Mouse (Mus musculus): ENCODE data around the gene Sebox.
"Not testable (repeated sequence)": the region's sequence is repeated elsewhere in the genome, so short reads cannot be mapped to it uniquely, and the experiment has no call there.

Gene Sebox

DNA sequence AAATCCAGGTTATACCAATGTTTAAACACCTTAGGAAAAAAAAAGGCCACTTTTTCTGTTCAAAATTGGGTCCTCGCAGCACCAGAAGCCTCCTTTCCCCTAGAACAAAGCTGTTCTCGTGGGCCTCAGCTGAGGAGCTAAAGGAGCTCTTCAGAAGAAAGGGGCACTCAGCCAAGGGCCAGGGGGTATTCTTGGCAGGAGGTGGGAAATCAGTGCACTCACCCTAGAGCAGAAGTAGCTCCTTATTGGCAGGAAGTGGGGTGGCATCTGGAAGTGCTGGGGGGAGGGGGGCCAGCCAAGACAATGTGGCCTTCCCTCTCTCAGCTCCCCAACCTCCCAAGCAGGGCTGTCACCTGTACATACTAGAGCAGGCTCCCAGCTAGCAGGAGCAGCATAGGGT lies 21.6 kb downstream of the Sebox start:
- in situ Hi-C loops (cut with MboI; ENCODE audit: low pct_unique_long_range_greater_than_20kb in 1 of 2, low sequenced_read_pairs in 2 of 2, unreplicated experiment in 1 of 2) = no loop called here

GRCm38 (mm10) chr11:78528714-78529113 lies 25.5 kb downstream of the Sebox start:
- in situ Hi-C loops (cut with MboI; ENCODE audit: low pct_unique_long_range_greater_than_20kb in 1 of 2, low sequenced_read_pairs in 2 of 2, unreplicated experiment in 1 of 2) = no loop called here

DNA sequence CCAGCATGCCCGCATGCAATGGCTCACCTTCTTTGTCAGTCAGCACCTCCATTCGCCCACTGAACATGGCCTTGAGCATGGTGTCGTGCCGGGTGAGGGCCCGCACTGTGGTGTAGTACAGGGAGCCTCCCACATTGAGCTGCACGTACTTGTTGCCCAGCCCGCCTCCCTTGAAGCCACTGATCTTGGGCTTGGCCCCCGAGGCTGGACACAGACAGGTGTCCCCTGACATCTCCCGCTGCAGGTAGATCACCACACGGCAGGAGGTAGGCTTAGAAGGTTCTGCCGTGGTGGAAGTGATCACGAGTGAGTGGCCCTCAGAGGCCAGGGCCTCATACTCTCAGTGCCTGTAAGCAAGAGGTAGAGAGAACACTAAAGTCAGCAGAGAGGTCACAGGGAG lies 26.8 kb downstream of the Sebox start:
- in situ Hi-C loops (cut with MboI; ENCODE audit: low pct_unique_long_range_greater_than_20kb in 1 of 2, low sequenced_read_pairs in 2 of 2, unreplicated experiment in 1 of 2) = no loop called here

GRCm38 (mm10) chr11:78531046-78531445 lies 27.8 kb downstream of the Sebox start:
- in situ Hi-C loops (cut with MboI; ENCODE audit: low pct_unique_long_range_greater_than_20kb in 1 of 2, low sequenced_read_pairs in 2 of 2, unreplicated experiment in 1 of 2) = no loop called here

DNA sequence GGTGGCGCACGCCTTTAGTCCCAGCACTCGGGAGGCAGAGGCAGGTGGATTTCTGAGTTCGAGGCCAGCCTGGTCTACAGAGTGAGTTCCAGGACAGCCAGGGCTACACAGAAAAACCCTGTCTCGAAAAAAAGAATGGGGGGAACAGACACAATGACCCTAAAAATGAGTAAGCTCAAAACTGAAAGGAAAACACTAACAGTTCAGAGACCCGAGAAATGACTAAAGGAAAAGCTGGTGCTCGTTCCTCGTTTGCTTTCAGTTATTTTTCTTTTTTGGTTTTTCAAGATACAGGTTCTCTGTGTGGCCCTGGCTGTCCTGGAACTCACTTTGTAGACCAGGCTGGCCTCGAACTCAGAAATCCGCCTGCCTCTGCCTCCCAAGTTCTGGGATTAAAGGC lies 28.3 kb downstream of the Sebox start:
- in situ Hi-C loops (cut with MboI; ENCODE audit: low pct_unique_long_range_greater_than_20kb in 1 of 2, low sequenced_read_pairs in 2 of 2, unreplicated experiment in 1 of 2) = not testable (repeated sequence)

GRCm38 (mm10) chr11:78534516-78534915 lies 31.3 kb downstream of the Sebox start:
- in situ Hi-C loops (cut with MboI; ENCODE audit: low pct_unique_long_range_greater_than_20kb in 1 of 2, low sequenced_read_pairs in 2 of 2, unreplicated experiment in 1 of 2) = no loop called here

DNA sequence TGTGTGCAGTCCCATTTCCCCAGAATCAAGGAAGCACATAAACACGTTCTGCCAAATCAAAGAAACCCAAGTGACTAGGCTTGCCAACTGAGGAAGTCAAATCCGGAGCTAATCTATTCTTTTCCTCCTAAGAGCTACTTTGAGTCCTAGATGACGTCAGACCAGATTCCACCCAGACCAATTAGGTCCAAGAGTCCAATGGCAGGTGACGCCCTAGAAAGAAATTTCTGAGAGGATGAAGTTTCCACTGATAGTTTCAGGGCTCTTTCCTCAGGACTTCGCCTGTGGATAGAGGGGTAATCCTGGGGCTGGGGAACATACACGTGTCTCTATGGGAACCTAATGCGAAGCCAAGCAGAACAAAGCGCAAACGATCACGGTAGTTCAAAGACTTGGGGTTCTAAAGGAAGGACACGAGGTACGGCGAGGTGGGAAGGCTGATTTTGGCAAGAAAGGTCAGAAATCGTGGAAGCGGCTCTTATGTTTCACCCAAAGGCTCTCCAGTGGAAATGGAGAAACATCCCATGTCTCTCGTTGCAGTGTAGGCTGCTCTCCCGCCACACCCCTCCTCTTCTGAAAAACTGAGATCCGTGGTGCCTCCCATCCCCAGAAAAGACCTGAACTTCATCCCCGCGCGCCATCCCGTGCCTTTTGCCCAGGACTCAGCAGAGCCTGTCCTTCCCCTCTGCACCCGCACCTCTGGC lies 32.3 kb downstream of the Sebox start:
- in situ Hi-C loops (cut with MboI; ENCODE audit: low pct_unique_long_range_greater_than_20kb in 1 of 2, low sequenced_read_pairs in 2 of 2, unreplicated experiment in 1 of 2) = no loop called here

DNA sequence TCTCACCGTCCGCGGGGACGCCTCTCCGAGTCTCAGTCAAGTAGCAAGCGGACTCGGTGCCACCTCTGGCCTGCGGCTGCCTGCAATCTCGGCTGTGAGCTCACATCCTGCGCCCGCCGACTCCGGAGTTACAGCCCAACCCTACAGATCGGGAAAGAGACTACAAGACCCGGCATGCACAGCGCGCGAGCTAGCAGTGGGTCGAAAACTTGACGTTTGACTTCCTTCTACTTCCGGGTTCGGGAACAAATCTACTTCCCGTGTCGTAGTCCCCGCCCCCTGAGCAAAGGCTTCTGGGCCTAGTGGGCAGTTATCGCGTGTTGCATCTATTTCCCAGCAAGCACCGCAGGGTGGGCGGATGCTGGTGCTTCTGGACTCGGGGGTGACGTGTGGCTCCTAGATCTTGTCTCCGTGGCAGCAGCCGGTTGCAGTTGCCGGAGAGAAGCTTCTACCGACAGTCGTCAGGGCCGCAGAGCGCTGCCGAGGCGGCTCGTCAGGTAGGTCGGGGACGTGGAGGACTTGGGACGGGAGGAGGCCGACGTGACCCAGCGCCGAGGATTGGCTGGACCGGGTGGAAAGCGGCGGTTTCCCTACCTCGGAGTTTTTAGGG lies 32.9 kb downstream of the Sebox start, which contains the start of the genes Tnfaip1 and Ift20:
TSS of gene Tnfaip1 (minus strand) at position 253 of the 610 bp plus-strand sequence.
TSS of gene Ift20 (plus strand) at position 282 of the 610 bp plus-strand sequence.
- in situ Hi-C loops (cut with MboI; ENCODE audit: low pct_unique_long_range_greater_than_20kb in 1 of 2, low sequenced_read_pairs in 2 of 2, unreplicated experiment in 1 of 2) = no loop called here

GRCm38 (mm10) chr11:78536690-78537084 lies 33.4 kb downstream of the Sebox start:
- in situ Hi-C loops (cut with MboI; ENCODE audit: low pct_unique_long_range_greater_than_20kb in 1 of 2, low sequenced_read_pairs in 2 of 2, unreplicated experiment in 1 of 2) = no loop called here

DNA sequence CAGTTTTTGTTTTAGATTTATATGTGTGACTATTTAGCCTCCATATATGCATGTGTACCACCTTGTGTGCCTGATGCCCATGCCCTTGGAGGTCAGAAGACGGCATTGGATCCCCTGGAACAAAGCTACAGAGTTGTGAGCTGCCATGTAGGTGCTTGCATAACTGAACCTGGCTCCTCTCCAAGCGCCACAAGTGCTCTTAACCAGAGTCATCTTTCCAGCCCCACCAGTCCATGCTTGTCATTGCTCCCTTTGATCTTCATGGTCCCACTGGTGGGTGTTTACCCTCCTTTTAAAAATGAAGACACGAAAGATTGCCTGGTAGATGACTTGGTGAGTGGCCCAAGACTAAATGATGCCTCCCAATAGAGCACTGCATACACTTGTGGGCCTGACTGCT lies 37.1 kb downstream of the Sebox start:
- in situ Hi-C loops (cut with MboI; ENCODE audit: low pct_unique_long_range_greater_than_20kb in 1 of 2, low sequenced_read_pairs in 2 of 2, unreplicated experiment in 1 of 2) = no loop called here

- in situ Hi-C loops (cut with MboI; ENCODE audit: low pct_unique_long_range_greater_than_20kb in 1 of 2, low sequenced_read_pairs in 2 of 2, unreplicated experiment in 1 of 2) = no loop called here
Observed at GRCm38 (mm10) chr11:78544449-78545111, 41.3 kb downstream of the Sebox start.

DNA sequence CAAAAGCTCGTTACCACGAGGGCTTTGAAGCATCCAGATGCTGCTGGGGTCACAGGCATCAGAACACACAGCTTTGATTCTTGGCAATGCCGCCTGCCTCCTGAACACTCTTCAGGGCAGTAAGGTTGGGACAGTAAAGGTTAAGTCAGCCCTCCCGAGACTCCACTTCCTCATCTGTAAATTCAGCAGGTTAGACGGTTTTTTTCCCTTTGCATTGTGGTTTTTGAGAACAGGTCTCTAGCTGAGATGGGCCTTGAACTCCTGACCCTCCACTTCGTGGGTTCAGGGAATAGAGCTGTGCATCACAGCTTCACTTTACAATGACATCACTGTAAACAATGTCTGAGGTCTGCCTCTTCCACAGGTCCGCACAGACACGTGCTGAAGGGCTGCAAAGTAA lies 41.9 kb downstream of the Sebox start:
- in situ Hi-C loops (cut with MboI; ENCODE audit: low pct_unique_long_range_greater_than_20kb in 1 of 2, low sequenced_read_pairs in 2 of 2, unreplicated experiment in 1 of 2) = no loop called here

DNA sequence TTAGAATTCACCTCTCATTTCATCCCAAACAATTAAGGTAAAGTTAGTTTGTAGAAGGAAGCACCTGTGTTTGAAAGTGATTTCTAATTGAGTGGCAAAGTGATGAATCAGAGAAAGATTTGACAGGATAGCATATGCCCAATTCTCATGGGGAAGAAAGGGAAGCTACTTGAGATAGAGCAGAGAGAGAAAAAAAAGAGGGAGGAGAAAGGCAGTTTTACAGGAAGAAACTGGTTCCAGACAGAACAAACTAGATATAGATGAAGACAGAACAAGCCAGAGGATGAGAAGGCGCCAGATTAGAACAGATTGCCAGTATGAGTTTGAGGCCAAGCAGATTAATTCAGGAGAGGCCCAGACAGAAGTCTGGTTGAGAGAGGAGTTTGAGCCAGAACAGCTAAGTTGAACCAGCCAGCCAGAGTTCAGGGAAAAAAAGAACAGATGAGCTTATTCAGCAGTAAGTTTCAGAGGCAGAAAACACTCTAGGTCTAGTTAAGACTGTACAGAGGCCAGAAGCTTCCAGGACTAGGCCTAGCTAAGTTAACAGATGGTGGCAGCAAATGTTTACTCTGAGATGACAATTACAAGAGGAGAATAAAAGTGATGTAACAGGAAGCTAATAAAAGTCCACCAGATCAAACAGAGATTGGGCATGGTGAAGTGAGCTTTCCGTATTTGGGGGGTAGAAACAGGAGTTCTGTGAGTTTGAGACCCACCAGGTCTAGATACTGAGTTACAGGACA lies 44.6 kb downstream of the Sebox start:
- in situ Hi-C loops (cut with MboI; ENCODE audit: low pct_unique_long_range_greater_than_20kb in 1 of 2, low sequenced_read_pairs in 2 of 2, unreplicated experiment in 1 of 2) = no loop called here

DNA sequence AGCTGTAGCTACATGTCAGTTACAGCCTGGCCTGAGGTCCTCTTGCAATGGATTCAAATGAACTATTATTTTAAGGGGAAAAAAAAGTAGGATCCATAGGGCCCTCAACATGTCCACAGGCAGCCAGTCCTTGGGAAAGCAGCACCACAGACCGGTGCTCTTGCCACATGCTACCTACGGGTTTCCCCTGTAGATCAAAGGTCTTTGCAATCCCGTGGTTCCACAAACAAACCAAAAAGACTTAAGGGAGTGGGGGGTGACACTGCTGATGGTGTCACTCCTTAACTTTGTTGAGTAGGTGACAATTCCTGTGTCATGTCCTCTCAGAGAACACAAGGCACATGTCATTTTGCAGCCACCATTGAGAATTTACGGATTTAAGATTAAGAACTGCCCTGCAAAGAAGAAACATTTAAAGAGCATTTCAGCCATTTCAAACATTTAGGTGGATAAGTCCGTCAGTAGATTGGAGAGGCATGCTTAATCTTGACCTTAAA lies 46.3 kb downstream of the Sebox start:
- in situ Hi-C loops (cut with MboI; ENCODE audit: low pct_unique_long_range_greater_than_20kb in 1 of 2, low sequenced_read_pairs in 2 of 2, unreplicated experiment in 1 of 2) = no loop called here

DNA sequence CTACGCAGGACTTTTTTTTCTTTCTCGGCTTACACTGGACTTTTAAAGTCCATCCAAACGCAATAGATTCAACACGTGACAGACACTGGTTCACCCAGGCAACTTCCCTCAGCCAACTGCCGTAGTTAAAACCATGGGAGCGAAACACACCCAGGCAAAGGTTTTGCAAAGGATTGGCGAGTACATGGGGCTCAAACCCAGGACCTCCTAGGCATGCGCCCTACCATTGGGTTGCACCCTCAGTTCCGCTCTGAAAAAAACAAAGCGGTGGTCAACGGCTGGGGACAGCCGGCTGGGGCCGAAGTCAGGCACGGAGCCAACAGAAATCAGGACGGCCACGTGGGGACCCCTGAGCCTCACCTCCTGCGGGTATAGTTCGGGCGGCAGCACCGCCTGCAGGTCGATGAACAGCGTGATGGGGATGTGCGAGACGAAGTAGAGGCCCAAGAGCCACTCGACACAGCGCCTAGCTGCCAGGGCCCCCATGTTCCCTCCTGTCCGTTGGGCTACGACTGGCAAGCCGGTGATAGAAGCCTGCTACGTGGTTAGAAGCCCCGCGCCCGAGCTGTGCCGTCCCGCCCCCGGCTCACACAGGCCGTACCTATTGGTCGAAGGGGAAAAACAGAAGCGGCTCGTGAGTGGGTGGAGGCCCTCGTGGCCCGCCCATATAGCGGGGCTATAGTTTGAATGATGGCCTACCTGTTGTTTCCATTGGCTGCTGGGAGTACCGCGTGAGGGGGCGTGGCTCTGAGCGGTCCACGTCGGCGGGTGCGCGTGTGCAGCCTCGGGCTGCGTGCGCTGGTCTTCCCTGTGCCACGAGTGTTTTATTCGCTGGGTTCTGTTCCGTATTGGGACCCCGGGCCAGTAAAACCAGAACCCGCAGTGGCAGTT lies 47.2 kb downstream of the Sebox start, which contains the start of gene Tmem97:
TSS of gene Tmem97 (minus strand) at position 610 of the 891 bp plus-strand sequence.
- in situ Hi-C loops (cut with MboI; ENCODE audit: low pct_unique_long_range_greater_than_20kb in 1 of 2, low sequenced_read_pairs in 2 of 2, unreplicated experiment in 1 of 2) = loop anchor here in 1 of 2 experiments (25.0 kb wide), 1 partner anchor 387 kb away; no protein-coding TSS in a partner anchor

DNA sequence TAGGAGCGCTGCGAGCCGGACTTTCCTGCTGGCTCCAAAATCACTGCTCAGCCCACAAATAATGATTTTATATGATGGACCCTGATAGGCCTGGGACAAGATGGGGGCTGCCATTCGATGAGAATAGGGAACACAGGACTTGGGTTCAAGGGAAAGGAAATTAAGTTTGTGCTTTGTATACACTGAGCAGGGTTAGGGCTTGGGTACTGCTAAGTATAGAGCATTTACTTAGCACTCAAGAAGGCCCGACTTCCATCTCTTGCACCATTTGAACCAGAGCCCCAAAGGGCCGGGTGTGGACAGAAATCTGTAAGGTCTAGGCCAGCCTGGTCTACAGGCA lies 47.8 kb downstream of the Sebox start:
- in situ Hi-C loops (cut with MboI; ENCODE audit: low pct_unique_long_range_greater_than_20kb in 1 of 2, low sequenced_read_pairs in 2 of 2, unreplicated experiment in 1 of 2) = loop anchor here in 1 of 2 experiments (25.0 kb wide), 1 partner anchor 386 kb away; no protein-coding TSS in a partner anchor

Measured in mouse embryonic stem cell (cell line).